In genomic region chr11:76028072-76028465, GRCm38 (mm10) we compare ENCODE assay signal across 8 mouse cellular contexts. TPM values are rescaled to one million over a fixed set of nuclear protein-coding genes. Genes with fewer than 3 reads are reported as not detected.
DNase-seq lines count a peak whose midpoint lies in the region; ATAC-seq and TF ChIP-seq lines count a peak whose summit lies in the region.

No protein-coding gene starts in this region.

- ATAC-seq in G1E (ENCODE audit: extremely low read depth, insufficient number of reproducible peaks, low FRiP score, poor library complexity, severe bottlenecking), result no peak
- peak; percentile 30; the same call in 1 of the 2 replicates for ATAC-seq in forebrain, embryonic 12.5 days (ENCODE audit: low FRiP score)

- peak overlapping the region; percentile 65; the same call in 1 of the 2 replicates for H3K4me3 ChIP-seq in G1E (ENCODE audit: low read depth, low read length)
- peak overlapping the region; percentile 65 for H3K4me3 ChIP-seq in forebrain, embryonic 12.5 days (replicated peaks)

- peaks cover 8% of the 10 kb centered on the region; the same call in 1 of the 2 replicates for H3K4me1 ChIP-seq in G1E (ENCODE audit: insufficient read depth, low read depth, low read length)
- H3K4me1 ChIP-seq in forebrain, embryonic 12.5 days, result peaks cover 21% of the 10 kb centered on the region

- H3K36me3 ChIP-seq in G1E (replicated peaks), result no peaks in the 10 kb centered on the region
- no peaks in the 10 kb centered on the region for H3K36me3 ChIP-seq in forebrain, embryonic 12.5 days (replicated peaks)

- peak overlapping the region; percentile 90 for H3K4me2 ChIP-seq in forebrain, embryonic 12.5 days

- H3K9ac ChIP-seq in forebrain, embryonic 12.5 days, result peak overlapping the region; percentile 63

- H3K27ac ChIP-seq in forebrain, embryonic 12.5 days, result 0 out of 2 replicates have a peak overlapping the region, but pooled peaks have one; percentile 25

- WGBS in forebrain, embryonic 12.5 days, result 1% methylated on average over 10 of the region's 14 CpGs

- no peak for TF ChIP-seq CTCF in G1E (IDR thresholded peaks at IDR 0.05; ENCODE audit: low read depth, low read length)

- peak; percentile 38 for DNase-seq in gastrocnemius, postnatal 10 days
- no peak for DNase-seq in gastrocnemius, adult 18-20 months (ENCODE audit: low spot score)
- DNase-seq in G1E (ENCODE audit: low spot score), result no peak
- DNase-seq in kidney, postnatal 4 days, result peak; percentile 65 to 75
- peak; percentile 42 for DNase-seq in naive thymus-derived CD4-positive, alpha-beta T cell, adult 2 months (ENCODE audit: low read depth)
- DNase-seq in retina, postnatal 1 day, result no peak
- no peak for DNase-seq in cerebellum, postnatal 36 days

- peaks cover 55% of the 10 kb centered on the region for H3K27me3 ChIP-seq in G1E (ENCODE audit: insufficient read depth, low read length)
- peaks cover 39% of the 10 kb centered on the region for H3K27me3 ChIP-seq in forebrain, embryonic 12.5 days

- H3K9me3 ChIP-seq in G1E (replicated peaks), result no peaks in the 10 kb centered on the region
- H3K9me3 ChIP-seq in forebrain, embryonic 12.5 days, result no peaks in the 10 kb centered on the region

RNA-seq across cellular contexts. Expression of gene Rflnb, which starts 0.5 kb away (rescaled TPM):
- 10 to 100 TPM; 58.8 to 66.8 TPM for total RNA-seq in gastrocnemius, postnatal 10 days (2021)
- total RNA-seq in gastrocnemius, adult 18-20 months (2021), result 10 to 100 TPM; 10.9 to 16.1 TPM
- total RNA-seq in G1E (2014; fragmentation: Nextera tagmentation), result not detected in 2 replicates
- total RNA-seq in G1E (2017), result 0.05 and 0.06 TPM in 2 replicates
- 0.08 and 0.10 TPM in 2 replicates for polyA plus RNA-seq in G1E (2012)
- polyA plus RNA-seq in forebrain, embryonic 12.5 days (2016; fragmentation: Nextera tagmentation; extraction: Ambion mirVana), result 11.7 and 13.2 TPM in 2 replicates

RNA-seq across cellular contexts. Expression of gene 1700016K19Rik, which starts 28.4 kb away (rescaled TPM):
- total RNA-seq in gastrocnemius, postnatal 10 days (2021), result not detected
- total RNA-seq in gastrocnemius, adult 18-20 months (2021), result not detected
- total RNA-seq in G1E (2014; fragmentation: Nextera tagmentation) (not detected in 2 replicates), G1E (2017) (0.16 TPM in 1 of 2 replicates, not detected in the other)
- not detected in 2 replicates for polyA plus RNA-seq in G1E (2012)
- polyA plus RNA-seq in forebrain, embryonic 12.5 days (2016; fragmentation: Nextera tagmentation; extraction: Ambion mirVana), result 0.59 and 1.4 TPM in 2 replicates

Comparison
In these comparisons a context has a peak if more than half of its experiments do, and no peak if none do; other contexts are left out.
1. DNase-seq: peak in gastrocnemius, postnatal 10 days (single experiment), kidney, postnatal 4 days (2 of 2) and naive thymus-derived CD4-positive, alpha-beta T cell, adult 2 months (single experiment); none in gastrocnemius, adult 18-20 months (single experiment), G1E (single experiment), retina, postnatal 1 day (single experiment) and cerebellum, postnatal 36 days (0 of 2).
2. RNA of gene Rflnb, which starts 0.5 kb away (total RNA-seq): 58.8 to 66.8 TPM in gastrocnemius, postnatal 10 days and 10.9 to 16.1 TPM in gastrocnemius, adult 18-20 months; 0.05 to 0.06 TPM in G1E; every median in the first group is over 10 times any median in the second.